Mouse (Mus musculus) liver, postnatal 0 days (tissue): Measurements from ENCODE around the gene Fignl1. TPM values are rescaled to one million over a fixed set of nuclear protein-coding genes. Genes with fewer than 3 reads are reported as not detected.
A peak's percentile ranks its signal among the peaks of the same experiment; 100 is the strongest.

Experiments used
- ATAC-seq: fragments of 200-750 bp; cut with Nextera tagmentation; 2 replicates; pipeline ENCODE4 v1.8.0; 2017; ENCODE audit warnings: mild to moderate bottlenecking, moderate library complexity
- DNase-seq: peaks from one replicate; pipeline ENCODE4 v3.0.0-alpha.2; 2016
- H3K27ac ChIP-seq: fragments of 300-500 bp; sonication (generic); 2 replicates; pipeline ENCODE4 v1.5.1; 2014; ENCODE audit warnings: antibody characterized with exemption, moderate library complexity, mild to moderate bottlenecking, low read depth
- H3K27me3 ChIP-seq: fragments of 300-500 bp; sonication (generic); 2 replicates; pipeline ENCODE4 v1.6.1; 2014; ENCODE audit warnings: low read length, control low read depth, mixed read lengths; ENCODE audit not compliant: insufficient read depth
- H3K36me3 ChIP-seq: fragments of 300-500 bp; sonication (generic); replicated peaks from 2 replicates; pipeline ENCODE4 v1.6.1; 2014; ENCODE audit warnings: mild to moderate bottlenecking, control low read depth, low read length, moderate library complexity, mixed read lengths; ENCODE audit not compliant: insufficient read depth
- H3K4me1 ChIP-seq: fragments of 300-500 bp; sonication (generic); 2 replicates; pipeline ENCODE4 v1.6.1; 2014; ENCODE audit warnings: antibody characterized with exemption, mild to moderate bottlenecking, control low read depth; ENCODE audit not compliant: insufficient read depth
- H3K4me2 ChIP-seq: fragments of 300-500 bp; sonication (generic); 2 replicates; pipeline ENCODE4 v1.6.1; 2014; ENCODE audit warnings: low read depth, mild to moderate bottlenecking, low read length, moderate library complexity, mixed read lengths
- H3K4me3 ChIP-seq: fragments of 300-500 bp; sonication (generic); 2 replicates; pipeline ENCODE4 v1.5.1; 2014; ENCODE audit warnings: low read depth, low read length
- H3K9ac ChIP-seq: fragments of 300-500 bp; sonication (generic); replicated peaks from 2 replicates; pipeline ENCODE4 v1.6.1; 2014; ENCODE audit warnings: mild to moderate bottlenecking, moderate library complexity
- H3K9me3 ChIP-seq: fragments of 300-500 bp; sonication (generic); 2 replicates; pipeline ENCODE4 v1.6.1; 2016; ENCODE audit warnings: mild to moderate bottlenecking, control low read depth, low read length, mixed read lengths
- CTCF ChIP-seq: sonication (generic); IDR thresholded peaks from 2 replicates; pipeline ENCODE4 v1.5.1; 2016; ENCODE audit warnings: antibody characterized with exemption, low read depth
- EP300 ChIP-seq: IDR thresholded peaks from 2 replicates; pipeline ENCODE4 v1.6.1; 2016; ENCODE audit warnings: antibody characterized with exemption, low read depth, mild to moderate bottlenecking
- WGBS: fragments of 180-500 bp; shearing (Covaris S2); extraction: QIAGEN DNeasy Blood & Tissue Kit; methylation state at CpG from one replicate; pipeline ENCODE4 v1.1.7; 2014; ENCODE audit not compliant: insufficient replicate concordance; 5-methylcytosine and 5-hydroxymethylcytosine counted together
- polyA plus RNA-seq: library from polyadenylated mRNA; unstranded; fragments of >200 nt; fragmentation: Nextera tagmentation; extraction: Ambion mirVana; gene quantifications from 2 replicates; pipeline ENCODE4 v1.2.1, GENCODE M21; 2015

Gene Fignl1
- polyA plus RNA-seq: 26.1 and 31.2 TPM in 2 replicates

GRCm38 (mm10) chr11:11808820-11809403 is at the start of gene Fignl1:
TSS of gene Fignl1 (minus strand) at chr11:11808962.
- Histone ChIP-seq H3K9ac (peak within 1 kb of the TSS; percentile 90), H3K4me1 (peaks cover 13% of the 10 kb centered on the region), H3K36me3 (peaks cover 17% of the 10 kb centered on the region), H3K27me3 (no peaks in the 10 kb centered on the region), H3K4me3 (peak within 1 kb of the TSS; percentile 96), H3K4me2 (peak within 1 kb of the TSS; percentile 89), H3K27ac (peak within 1 kb of the TSS; percentile 93), H3K9me3 (no peaks in the 10 kb centered on the region)
- ATAC-seq (peak; percentile 98), DNase-seq (peak; percentile 99)
- TF ChIP-seq EP300 (no peak; the same call in 1 of the 2 replicates), CTCF (peak; percentile 38)
- under 1% methylated on average over 53 of the region's 53 CpGs for WGBS

DNA sequence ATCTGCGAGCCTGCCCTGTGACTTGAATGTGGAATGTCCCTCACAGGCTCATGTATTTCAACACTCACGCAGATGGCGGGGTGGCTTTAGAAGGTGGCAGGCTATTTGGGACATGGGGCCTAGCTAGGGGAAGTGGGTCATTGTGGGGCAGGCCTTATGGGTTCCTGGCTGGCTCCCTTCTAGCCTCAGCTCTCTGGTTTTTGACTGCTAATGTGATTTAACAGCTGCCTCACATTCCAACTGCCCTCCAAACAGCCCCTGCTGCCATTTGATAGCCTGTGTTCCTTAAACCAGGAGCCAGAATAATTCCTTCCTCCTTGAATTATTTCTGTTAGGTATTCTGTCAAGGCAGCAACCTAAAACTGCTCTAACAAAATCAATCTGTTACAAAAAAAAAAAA is 48.2 kb upstream of the Fignl1 start:
- peaks cover 3% of the 10 kb centered on the region for H3K36me3 ChIP-seq
- H3K27me3 ChIP-seq: no peaks in the 10 kb centered on the region
- no peak overlapping the region for H3K27ac ChIP-seq
- WGBS: 89% methylated on average over 3 of the region's 3 CpGs
- TF ChIP-seq EP300: no peak
- no peak for TF ChIP-seq CTCF
- H3K9ac ChIP-seq: no peak overlapping the region
- H3K4me2 ChIP-seq: no peak overlapping the region
- ATAC-seq (no peak), DNase-seq (no peak)
- H3K4me1 ChIP-seq: no peaks in the 10 kb centered on the region
- no peak overlapping the region for H3K4me3 ChIP-seq
- H3K9me3 ChIP-seq: 0 out of 2 replicates have a peak, but pooled peaks cover 2% of the 10 kb centered on the region

DNA sequence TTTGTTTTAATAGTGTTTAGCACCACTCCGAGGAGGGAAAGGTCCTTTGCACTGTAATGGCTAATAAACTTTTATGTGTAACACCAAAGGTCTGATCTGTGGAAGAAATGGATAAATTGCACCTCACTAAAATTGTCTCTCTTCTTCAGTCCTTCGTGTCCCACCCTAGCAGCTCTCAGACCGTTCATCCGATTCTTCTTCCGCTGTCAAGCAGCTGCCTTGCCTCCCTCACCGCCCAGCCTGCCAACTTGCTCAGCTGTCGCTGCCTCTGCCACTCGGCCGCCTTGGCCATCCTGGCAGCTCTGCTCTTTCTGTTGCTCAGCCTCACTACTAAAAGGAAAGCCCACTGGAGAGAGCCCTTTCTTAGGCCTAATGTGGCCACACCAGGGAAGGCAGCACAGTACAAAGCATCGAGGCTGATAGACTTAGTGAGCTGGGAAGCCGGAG is 46.9 kb upstream of the Fignl1 start:
- TF ChIP-seq CTCF: no peak
- TF ChIP-seq EP300: no peak

DNA sequence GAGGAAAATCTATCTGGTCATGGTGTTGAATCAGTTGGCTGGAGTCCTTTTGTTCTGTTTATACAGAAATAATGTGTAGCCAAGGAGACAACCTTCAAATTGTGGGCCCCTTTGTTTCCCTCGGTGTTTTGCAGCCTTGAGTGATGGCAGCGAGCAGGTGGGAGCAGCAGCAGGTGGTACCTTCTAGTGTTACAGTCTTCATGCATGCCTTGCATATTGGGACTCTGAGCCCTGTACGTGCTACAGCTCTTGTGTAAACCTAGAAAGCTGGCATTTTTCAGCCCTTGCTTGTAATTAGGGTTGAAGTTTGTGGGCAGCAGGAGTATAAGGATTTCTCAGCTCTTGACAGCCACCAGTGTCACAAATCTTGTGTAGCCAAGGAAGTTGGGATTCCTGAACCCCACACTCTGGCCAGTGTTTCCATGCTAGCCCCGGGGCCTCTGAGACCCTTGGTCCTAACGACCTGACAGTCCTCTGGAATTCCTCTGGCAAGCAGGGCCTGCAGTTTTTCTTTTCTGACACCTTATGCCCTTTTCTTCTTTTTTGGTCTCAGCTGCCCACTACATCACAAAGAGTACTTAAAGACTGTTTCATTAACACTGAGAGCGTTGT is 46.4 kb upstream of the Fignl1 start:
- H3K27ac ChIP-seq: no peak overlapping the region
- no peak overlapping the region for H3K4me2 ChIP-seq
- no peaks in the 10 kb centered on the region for H3K27me3 ChIP-seq
- H3K9ac ChIP-seq: no peak overlapping the region
- DNase-seq (no peak), ATAC-seq (no peak)
- H3K9me3 ChIP-seq: 0 out of 2 replicates have a peak, but pooled peaks cover 2% of the 10 kb centered on the region
- peaks cover 3% of the 10 kb centered on the region; the same call in 1 of the 2 replicates for H3K36me3 ChIP-seq
- WGBS: 74% methylated on average over 6 of the region's 6 CpGs
- H3K4me3 ChIP-seq: no peak overlapping the region
- no peak for TF ChIP-seq EP300
- no peak for TF ChIP-seq CTCF
- H3K4me1 ChIP-seq: no peaks in the 10 kb centered on the region

More for the DNA sequence above, 46.9 kb upstream of the Fignl1 start:
- WGBS: 86% methylated on average over 11 of the region's 11 CpGs
- H3K36me3 ChIP-seq: peaks cover 3% of the 10 kb centered on the region; the same call in 1 of the 2 replicates
- no peak for DNase-seq
- H3K4me2 ChIP-seq: no peak overlapping the region
- H3K27me3 ChIP-seq: no peaks in the 10 kb centered on the region
- no peaks in the 10 kb centered on the region for H3K4me1 ChIP-seq
- 0 out of 2 replicates have a peak, but pooled peaks cover 2% of the 10 kb centered on the region for H3K9me3 ChIP-seq
- H3K27ac ChIP-seq: no peak overlapping the region
- H3K9ac ChIP-seq: no peak overlapping the region
- ATAC-seq: no peak
- H3K4me3 ChIP-seq: no peak overlapping the region

- Histone ChIP-seq H3K4me1 (no peaks in the 10 kb centered on the region), H3K27ac (no peak overlapping the region), H3K9ac (no peak overlapping the region), H3K4me2 (no peak overlapping the region), H3K36me3 (no peaks in the 10 kb centered on the region), H3K27me3 (no peaks in the 10 kb centered on the region), H3K9me3 (0 out of 2 replicates have a peak, but pooled peaks cover 2% of the 10 kb centered on the region), H3K4me3 (no peak overlapping the region)
- no peak for TF ChIP-seq CTCF
- TF ChIP-seq EP300: no peak
- 53% methylated on average over 4 of the region's 4 CpGs for WGBS
- DNase-seq: no peak
- no peak for ATAC-seq
Measured at GRCm38 (mm10) chr11:11853731-11854461, 45.1 kb upstream of the Fignl1 start.

- no peak overlapping the region for H3K4me3 ChIP-seq
- TF ChIP-seq EP300 (no peak), CTCF (no peak)
- ATAC-seq (no peak), DNase-seq (no peak)
- H3K4me2 ChIP-seq: no peak overlapping the region
- H3K27me3 ChIP-seq: no peaks in the 10 kb centered on the region
- no peak overlapping the region for H3K9ac ChIP-seq
- H3K36me3 ChIP-seq: no peaks in the 10 kb centered on the region
- no peaks in the 10 kb centered on the region for H3K4me1 ChIP-seq
- H3K9me3 ChIP-seq: 0 out of 2 replicates have a peak, but pooled peaks cover 2% of the 10 kb centered on the region
- no peak overlapping the region for H3K27ac ChIP-seq
- WGBS: 88% methylated on average over 6 of the region's 6 CpGs
Measured at GRCm38 (mm10) chr11:11851957-11852505, 43.3 kb upstream of the Fignl1 start.
